Mouse (Mus musculus): Measurements from ENCODE around the gene Psmd4. TPM values are rescaled to one million over a fixed set of nuclear protein-coding genes. Genes with fewer than 3 reads are reported as not detected.

Gene Psmd4
- total and polyA plus RNA-seq, 3 experiments = 258 to 332 (median 284) TPM

GRCm38 (mm10) chr3:95007706-95008105, 34.7 kb downstream of the Psmd4 start:
- H3K9ac ChIP-seq (ENCODE audit: insufficient read depth, low read depth) = no peak overlapping the region
- H3K4me3 ChIP-seq (replicated peaks in 1 of 3; ENCODE audit: low read depth in 2 of 3, low read length in 2 of 3, poor library complexity in 1 of 3) = no peak overlapping the region
- no peak overlapping the region for H3K4me2 ChIP-seq (ENCODE audit: insufficient read depth, low read depth, poor library complexity, severe bottlenecking)
- peaks cover 77 to 96% of the 10 kb centered on the region in 2 experiments for H3K36me3 ChIP-seq (replicated peaks in 1 of 2; ENCODE audit: control insufficient read depth in 1 of 2, insufficient read depth in 1 of 2, low read length in 1 of 2)
- DNase-seq (ENCODE audit: extremely low read depth) = peak; percentile 61
- H3K79me2 ChIP-seq (replicated peaks; ENCODE audit: control insufficient read depth, extremely low read depth, insufficient read depth, poor library complexity, severe bottlenecking) = no peaks in the 10 kb centered on the region
- H3K4me1 ChIP-seq (ENCODE audit: control insufficient read depth in 1 of 2, insufficient read depth in 2 of 2) = peaks cover 16 to 58% of the 10 kb centered on the region in 2 experiments
- peak overlapping the region; percentile 40 for H3K27ac ChIP-seq (ENCODE audit: insufficient read depth, low read depth)
- dilution Hi-C loops (cut with MboI; ENCODE audit: extremely low pct_ligation_motif_present, extremely low pct_unique_long_range_greater_than_20kb, low sequenced_read_pairs) (no loop called here), in situ Hi-C loops (cut with MboI; ENCODE audit: low pct_ligation_motif_present, low pct_unique_long_range_greater_than_20kb, low sequenced_read_pairs) (no loop called here)
- no peaks in the 10 kb centered on the region for H3K9me3 ChIP-seq (replicated peaks; ENCODE audit: low read length)
- no peaks in the 10 kb centered on the region for H3K27me3 ChIP-seq (replicated peaks)
- TF ChIP-seq BHLHE40 (IDR thresholded peaks at IDR 0.05; ENCODE audit: low read depth, low read length) = no peak
- no peak for TF ChIP-seq PAX5 (IDR thresholded peaks at IDR 0.05; ENCODE audit: low read length)
- TF ChIP-seq JUN (IDR thresholded peaks at IDR 0.05; ENCODE audit: insufficient read depth, low read depth, low read length) = no peak
- TF ChIP-seq GABPA (IDR thresholded peaks at IDR 0.05; ENCODE audit: insufficient replicate concordance, low read depth, low read length) = no peak
- peak; percentile 40; the same call in 1 of the 2 replicates for TF ChIP-seq ETS1 (conservative IDR thresholded peaks at IDR 0.05; ENCODE audit: low read depth, low read length)
- TF ChIP-seq CHD1 (IDR thresholded peaks at IDR 0.05; ENCODE audit: low read depth, low read length) = no peak
- no peak for TF ChIP-seq CTCF (conservative IDR thresholded peaks at IDR 0.05 in 1 of 2, IDR thresholded peaks at IDR 0.05 in 1 of 2; ENCODE audit: low read depth in 2 of 2, low read length in 2 of 2)
- 0 out of 2 replicates have a peak, but pooled peaks have one; percentile 36 for TF ChIP-seq SIN3A (IDR thresholded peaks at IDR 0.05; ENCODE audit: low read length)

GRCm38 (mm10) chr3:95005651-95006050, 36.8 kb downstream of the Psmd4 start:
- no peaks in the 10 kb centered on the region for H3K79me2 ChIP-seq (replicated peaks; ENCODE audit: control insufficient read depth, extremely low read depth, insufficient read depth, poor library complexity, severe bottlenecking)
- H3K27ac ChIP-seq (ENCODE audit: insufficient read depth, low read depth) = no peak overlapping the region
- H3K4me3 ChIP-seq (replicated peaks in 1 of 3; ENCODE audit: low read depth in 2 of 3, low read length in 2 of 3, poor library complexity in 1 of 3) = no peak overlapping the region
- H3K27me3 ChIP-seq (replicated peaks) = no peaks in the 10 kb centered on the region
- dilution Hi-C loops (cut with MboI; ENCODE audit: extremely low pct_ligation_motif_present, extremely low pct_unique_long_range_greater_than_20kb, low sequenced_read_pairs) = no loop called here
- H3K36me3 ChIP-seq (replicated peaks in 1 of 2; ENCODE audit: control insufficient read depth in 1 of 2, insufficient read depth in 1 of 2, low read length in 1 of 2) = peaks cover 70 to 93% of the 10 kb centered on the region in 2 experiments
- no peak for DNase-seq (ENCODE audit: extremely low read depth)
- H3K9ac ChIP-seq (ENCODE audit: insufficient read depth, low read depth) = no peak overlapping the region
- peaks cover 16 to 53% of the 10 kb centered on the region in 2 experiments for H3K4me1 ChIP-seq (ENCODE audit: control insufficient read depth in 1 of 2, insufficient read depth in 2 of 2)
- no peaks in the 10 kb centered on the region for H3K9me3 ChIP-seq (replicated peaks; ENCODE audit: low read length)
- no peak overlapping the region for H3K4me2 ChIP-seq (ENCODE audit: insufficient read depth, low read depth, poor library complexity, severe bottlenecking)
- TF ChIP-seq ZMIZ1 (IDR thresholded peaks at IDR 0.05; ENCODE audit: low read depth, low read length) (peak; percentile 45; the same call in 1 of the 2 replicates), CHD1 (IDR thresholded peaks at IDR 0.05; ENCODE audit: low read depth, low read length) (no peak)
- in situ Hi-C loops (cut with MboI; ENCODE audit: low pct_ligation_motif_present, low pct_unique_long_range_greater_than_20kb, low sequenced_read_pairs) = no loop called here

- no peak overlapping the region for H3K9ac ChIP-seq (ENCODE audit: insufficient read depth, low read depth)
- no peaks in the 10 kb centered on the region for H3K79me2 ChIP-seq (replicated peaks; ENCODE audit: control insufficient read depth, extremely low read depth, insufficient read depth, poor library complexity, severe bottlenecking)
- dilution Hi-C loops (cut with MboI; ENCODE audit: extremely low pct_ligation_motif_present, extremely low pct_unique_long_range_greater_than_20kb, low sequenced_read_pairs) (no loop called here), in situ Hi-C loops (cut with MboI; ENCODE audit: low pct_ligation_motif_present, low pct_unique_long_range_greater_than_20kb, low sequenced_read_pairs) (no loop called here)
- H3K4me1 ChIP-seq (ENCODE audit: control insufficient read depth in 1 of 2, insufficient read depth in 2 of 2) = peaks cover 11 to 34% of the 10 kb centered on the region in 2 experiments
- H3K4me2 ChIP-seq (ENCODE audit: insufficient read depth, low read depth, poor library complexity, severe bottlenecking) = no peak overlapping the region
- no peak overlapping the region for H3K4me3 ChIP-seq (replicated peaks in 1 of 3; ENCODE audit: low read depth in 2 of 3, low read length in 2 of 3, poor library complexity in 1 of 3)
- H3K36me3 ChIP-seq (replicated peaks in 1 of 2; ENCODE audit: control insufficient read depth in 1 of 2, insufficient read depth in 1 of 2, low read length in 1 of 2) = peaks cover 62 to 92% of the 10 kb centered on the region in 2 experiments
- TF ChIP-seq MEF2A (IDR thresholded peaks at IDR 0.05; ENCODE audit: borderline replicate concordance, low read depth, low read length) = no peak
- TF ChIP-seq ZNF384 (IDR thresholded peaks at IDR 0.05; ENCODE audit: low read depth, low read length) = peak; percentile 55
- H3K9me3 ChIP-seq (replicated peaks; ENCODE audit: low read length) = no peaks in the 10 kb centered on the region
- DNase-seq (ENCODE audit: extremely low read depth) = no peak
- H3K27ac ChIP-seq (ENCODE audit: insufficient read depth, low read depth) = no peak overlapping the region
- no peaks in the 10 kb centered on the region for H3K27me3 ChIP-seq (replicated peaks)
Measured at GRCm38 (mm10) chr3:95003273-95003672, 39.1 kb downstream of the Psmd4 start.
